Mouse (Mus musculus): ENCODE data around the gene Prrc2a.

Gene Prrc2a

DNA sequence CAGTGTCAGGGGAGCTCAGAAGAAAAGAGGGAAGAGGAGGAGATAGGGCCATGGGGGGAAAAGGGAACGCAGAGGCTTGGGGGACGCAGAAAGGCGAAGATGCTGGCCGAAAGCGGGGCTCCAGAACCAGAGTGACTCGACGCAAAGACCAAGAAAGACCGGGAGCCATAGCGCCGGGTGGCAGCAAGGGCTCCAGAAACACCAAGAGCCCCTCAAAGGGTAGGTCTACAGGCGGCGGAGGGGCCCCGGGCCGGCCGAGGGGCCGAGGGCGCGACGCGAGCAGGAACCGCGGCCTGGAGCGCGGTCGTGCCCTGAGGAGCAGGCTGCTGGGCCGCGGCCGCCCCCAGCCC is 504 bp downstream of the Prrc2a start:
- ATAC-seq (ENCODE audit: insufficient number of reproducible peaks, low FRiP score, low TSS enrichment), result no peak

DNA sequence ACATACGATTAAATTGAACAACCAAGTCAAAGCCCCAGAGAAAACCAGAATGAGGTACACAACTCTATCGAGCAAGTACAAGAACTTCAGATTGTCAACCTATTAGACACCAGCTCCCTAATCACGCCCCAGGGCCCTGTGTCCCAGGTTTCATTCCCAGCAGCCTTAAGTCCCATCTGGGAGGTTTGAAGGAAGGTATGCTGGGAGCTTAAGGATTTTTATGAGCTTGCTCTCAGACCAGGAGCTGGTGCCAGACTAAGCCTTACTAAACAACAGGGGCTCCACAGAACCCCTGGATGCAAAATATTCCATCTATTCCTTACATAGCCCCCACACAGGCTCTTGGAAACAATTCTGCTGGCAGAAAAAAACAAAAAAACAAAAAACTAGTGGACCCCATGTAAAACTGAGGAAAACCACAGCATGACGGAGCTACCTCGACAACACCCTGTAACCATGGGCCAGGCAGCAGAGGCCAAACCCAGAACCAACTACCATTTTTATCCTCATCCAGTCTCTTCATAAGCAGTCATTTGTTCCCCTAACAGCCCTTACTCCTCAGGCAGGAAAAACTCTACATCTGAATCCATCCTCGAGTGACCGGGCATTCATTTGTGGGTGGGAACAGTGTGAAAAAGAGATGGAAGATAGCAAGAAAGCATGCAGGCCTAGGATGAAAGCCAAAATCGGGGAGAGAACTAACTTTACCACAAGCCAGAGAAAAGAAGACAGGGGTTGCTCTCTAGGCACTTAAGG is 1.2 kb downstream of the Prrc2a start:
- no peak for ATAC-seq (ENCODE audit: insufficient number of reproducible peaks, low FRiP score, low TSS enrichment)

DNA sequence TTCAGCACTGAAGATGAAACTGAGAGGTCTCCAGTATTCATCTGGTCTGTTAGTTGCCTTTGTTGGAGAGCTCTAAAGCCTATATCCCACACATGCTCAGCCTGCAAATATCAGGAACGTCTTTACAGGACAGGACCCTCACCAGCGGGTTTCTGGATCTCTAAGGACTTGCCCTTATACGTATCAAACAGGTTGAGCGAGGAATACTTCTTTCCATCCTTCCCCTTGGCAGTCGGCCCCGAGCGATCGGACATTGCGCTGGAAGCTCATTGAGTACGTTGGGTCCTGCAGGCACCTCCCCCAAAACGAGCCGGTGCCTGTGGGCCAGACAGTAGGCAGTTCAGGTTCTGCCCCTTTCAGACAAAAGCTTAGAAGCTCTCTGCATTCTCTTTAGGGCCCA is 2.0 kb downstream of the Prrc2a start:
- ATAC-seq (ENCODE audit: insufficient number of reproducible peaks, low FRiP score, low TSS enrichment), result no peak

DNA sequence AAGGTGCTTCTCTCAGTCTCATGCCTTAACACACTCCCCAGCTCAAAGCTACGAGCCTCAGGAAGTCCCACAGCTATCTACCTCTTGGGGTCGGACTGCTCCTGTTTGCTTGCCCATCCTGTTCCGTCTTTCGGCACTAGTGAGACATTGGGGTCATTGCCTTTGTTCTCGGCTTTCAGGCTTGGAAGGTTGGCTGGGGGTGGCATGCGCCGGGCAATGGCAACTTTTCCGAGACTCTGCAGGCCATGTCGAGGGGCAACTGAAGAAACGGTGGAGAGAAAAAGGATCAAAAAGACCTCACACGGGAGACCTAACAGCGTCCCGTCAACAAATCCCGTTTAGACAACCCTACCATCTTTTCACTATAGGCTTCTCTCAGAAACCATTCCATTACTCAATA is 2.6 kb downstream of the Prrc2a start:
- no peak for ATAC-seq (ENCODE audit: insufficient number of reproducible peaks, low FRiP score, low TSS enrichment)

DNA sequence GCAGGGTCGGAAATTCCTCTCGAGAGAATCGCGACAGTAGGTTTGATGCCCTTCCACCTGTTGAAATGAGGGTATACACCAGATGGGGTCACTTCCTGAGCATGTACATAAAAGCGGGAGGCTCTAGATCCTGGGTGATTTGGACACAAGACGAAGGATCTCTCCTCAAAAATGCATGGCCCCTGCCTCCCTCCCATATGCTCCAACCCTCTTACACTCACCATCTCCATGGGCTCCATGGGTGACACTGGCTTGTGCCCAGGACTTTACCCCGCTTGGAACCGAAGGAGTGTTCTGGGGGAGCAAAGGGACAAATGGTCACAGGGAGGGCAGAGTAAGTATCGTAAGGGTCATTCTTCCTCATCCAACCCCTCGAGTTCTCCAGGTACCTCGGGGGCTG is 3.3 kb downstream of the Prrc2a start:
- ATAC-seq (ENCODE audit: insufficient number of reproducible peaks, low FRiP score, low TSS enrichment), result no peak

DNA sequence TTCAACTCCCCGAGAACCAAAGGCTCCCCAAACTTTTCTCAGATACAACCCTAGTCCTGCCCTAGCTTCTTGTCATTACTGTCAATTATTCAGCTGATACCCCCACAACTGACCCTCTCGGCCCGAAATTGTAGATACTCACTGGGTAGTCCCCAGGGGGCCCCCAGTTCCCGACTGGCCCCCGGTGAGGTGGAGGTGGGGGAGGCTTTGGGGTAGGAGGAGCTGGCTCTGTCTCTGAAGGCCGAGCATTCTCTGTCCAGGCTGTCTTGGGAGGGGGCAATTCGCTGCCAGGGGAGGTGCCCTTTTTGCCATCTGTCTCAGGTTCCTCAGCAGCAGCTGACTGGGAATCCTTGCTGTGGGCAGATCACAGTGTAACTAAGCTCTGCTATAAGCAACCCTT is 5.1 kb downstream of the Prrc2a start:
- no peak for ATAC-seq (ENCODE audit: insufficient number of reproducible peaks, low FRiP score, low TSS enrichment)

DNA sequence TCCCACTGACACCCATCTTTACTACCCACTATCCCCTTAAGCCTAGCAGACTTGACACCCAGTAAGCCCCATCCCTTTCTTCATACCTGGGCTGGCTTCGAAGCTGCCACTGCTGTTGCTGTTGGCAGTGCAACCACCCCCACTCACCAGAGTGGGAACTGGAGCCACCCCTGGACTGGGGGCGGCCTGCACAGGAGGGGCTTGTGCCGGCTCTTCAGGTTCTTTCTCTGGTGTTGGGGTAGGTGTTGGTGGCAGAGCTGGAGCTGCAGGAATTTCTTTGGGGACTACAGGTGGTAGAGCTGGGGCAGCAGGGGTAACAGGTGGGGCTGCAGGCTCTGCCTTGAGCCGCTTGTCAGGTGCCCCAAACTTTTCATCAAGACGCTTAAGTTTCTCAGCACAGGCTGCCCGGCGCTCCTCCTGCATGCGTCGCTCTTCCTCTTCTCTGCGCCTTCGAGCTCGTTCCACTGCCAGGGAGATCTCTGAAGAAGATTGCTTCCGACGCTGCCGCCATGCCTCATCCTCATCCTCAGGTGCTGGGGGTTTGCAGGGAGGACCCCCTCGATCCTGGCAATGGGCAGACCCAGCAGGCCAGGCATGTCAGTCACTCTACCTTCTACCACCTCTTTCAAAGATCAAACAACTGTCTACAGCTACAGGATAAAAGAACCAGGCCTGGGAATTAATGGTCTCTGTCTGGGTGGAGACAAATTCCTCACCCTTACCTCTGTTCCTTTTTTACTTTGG is 5.7 kb downstream of the Prrc2a start:
- ATAC-seq (ENCODE audit: insufficient number of reproducible peaks, low FRiP score, low TSS enrichment), result no peak

DNA sequence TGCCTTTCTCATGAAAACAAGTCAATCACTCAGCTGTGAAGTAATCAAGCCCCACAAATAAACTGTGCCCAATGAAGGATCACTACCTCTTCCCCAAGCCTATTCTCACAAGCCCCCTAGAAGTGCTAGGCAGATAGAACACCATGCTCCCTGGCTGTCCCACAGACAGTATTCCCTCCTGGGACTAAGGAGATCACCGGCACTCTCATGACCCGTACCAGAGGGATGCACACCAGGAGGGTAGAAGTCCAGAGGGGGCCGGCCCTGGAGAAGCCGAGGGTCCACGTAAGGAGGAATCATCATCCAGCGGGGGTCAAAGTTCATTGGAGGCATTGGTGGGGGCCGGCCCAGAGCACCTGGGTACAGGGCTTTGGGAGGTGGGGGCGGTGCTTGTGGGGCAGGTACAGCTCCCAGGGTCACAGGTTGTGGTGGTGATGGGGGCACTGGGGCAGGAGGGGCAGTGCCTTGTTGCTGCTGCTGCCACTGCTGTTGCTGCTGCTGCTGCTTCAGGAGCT is 7.0 kb downstream of the Prrc2a start:
- ATAC-seq (ENCODE audit: insufficient number of reproducible peaks, low FRiP score, low TSS enrichment), result no peak

DNA sequence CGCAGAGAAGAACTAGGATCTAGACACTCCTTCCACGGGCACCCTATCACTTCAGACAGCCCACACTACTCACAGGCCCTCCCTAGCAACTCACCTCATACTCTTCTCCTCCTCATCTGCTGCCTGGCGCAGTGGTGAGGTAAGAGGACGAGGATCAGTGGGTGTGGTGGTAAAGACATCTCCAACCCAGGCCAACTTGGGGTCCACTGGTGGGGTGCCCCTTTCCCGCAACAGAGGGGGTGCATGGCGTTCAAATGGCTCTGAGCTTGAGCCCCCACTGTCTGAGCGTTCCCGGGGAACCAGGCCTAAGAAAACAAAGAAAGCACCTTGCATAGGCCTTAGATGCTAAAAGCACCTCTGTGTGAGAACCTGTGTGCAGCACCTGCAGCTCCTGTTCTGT is 7.4 kb downstream of the Prrc2a start:
- no peak for ATAC-seq (ENCODE audit: insufficient number of reproducible peaks, low FRiP score, low TSS enrichment)

DNA sequence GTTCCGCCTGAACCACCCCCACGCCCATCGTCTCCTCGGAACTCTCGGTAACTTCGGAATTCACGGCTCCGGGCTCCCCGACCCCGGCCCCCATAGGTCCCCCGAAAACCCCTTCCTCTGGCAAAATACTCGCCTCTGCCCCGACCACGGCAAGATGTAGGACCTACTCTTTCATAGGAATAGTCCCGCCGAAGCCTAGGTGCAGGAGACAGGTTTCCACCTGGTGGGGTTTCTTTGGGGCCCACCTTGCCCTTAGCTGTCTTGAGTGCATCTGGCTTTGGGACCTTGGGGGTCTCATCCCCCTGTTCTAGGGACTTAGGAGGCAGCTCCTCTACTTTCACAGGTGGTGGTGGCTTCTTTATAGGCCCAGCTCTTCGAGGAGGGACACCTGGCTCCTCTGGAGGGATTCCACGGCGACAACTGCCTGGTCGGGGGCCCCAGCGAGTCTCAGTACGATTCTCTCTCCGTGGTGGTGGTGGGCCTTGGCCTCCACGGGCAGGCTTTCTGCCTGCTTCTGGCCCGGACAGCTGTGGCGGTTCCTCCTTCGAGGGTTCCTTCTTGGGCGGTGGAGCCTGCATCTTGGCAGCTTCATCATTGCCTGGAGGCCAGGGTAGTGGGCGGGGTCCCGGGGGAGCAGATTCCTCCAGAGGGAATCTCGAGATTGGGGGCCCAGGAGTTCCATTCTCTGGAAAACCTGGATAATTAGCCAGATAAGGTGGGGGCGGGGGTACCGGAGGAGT is 8.1 kb downstream of the Prrc2a start:
- ATAC-seq (ENCODE audit: insufficient number of reproducible peaks, low FRiP score, low TSS enrichment), result no peak

DNA sequence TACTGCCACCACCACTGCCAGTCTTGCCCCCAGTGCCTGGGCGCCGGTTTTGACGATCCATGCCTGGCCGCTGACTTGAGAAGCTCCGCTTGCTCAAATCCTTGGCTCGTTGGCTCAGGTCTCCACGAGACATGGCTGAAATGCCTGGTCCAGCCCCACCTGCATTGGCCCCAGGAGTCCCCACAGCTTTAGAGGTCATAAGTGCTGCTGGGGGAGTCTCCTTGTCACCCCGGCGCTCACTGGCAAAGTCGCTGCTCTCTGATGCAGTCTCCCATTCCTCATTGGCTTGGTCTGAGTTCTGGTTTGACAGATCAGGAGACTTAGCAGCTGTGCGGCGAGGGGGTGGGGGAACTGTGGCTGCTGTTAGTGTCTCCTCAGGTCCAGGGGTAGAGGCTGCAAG is 9.2 kb downstream of the Prrc2a start:
- ATAC-seq (ENCODE audit: insufficient number of reproducible peaks, low FRiP score, low TSS enrichment), result no peak

DNA sequence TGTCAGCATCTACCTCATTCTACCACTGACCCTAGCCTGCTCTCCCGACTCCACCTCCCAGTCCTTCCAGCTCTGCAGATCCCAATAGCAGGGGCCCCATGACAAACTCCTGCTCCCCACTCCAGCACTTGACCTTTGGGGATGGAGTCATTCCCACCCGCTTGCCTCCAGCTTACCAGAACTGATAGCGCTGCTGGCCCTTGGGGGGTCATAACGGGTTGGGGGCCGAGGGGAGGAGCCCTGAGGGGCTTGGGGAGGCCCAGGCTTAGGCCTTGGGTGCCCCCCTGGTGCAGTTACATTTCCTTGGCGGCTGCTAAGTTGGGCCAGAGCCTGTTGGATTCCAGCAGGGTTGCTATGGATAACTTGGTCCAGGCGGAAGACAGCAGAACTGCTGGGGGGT is 10.1 kb downstream of the Prrc2a start:
- ATAC-seq (ENCODE audit: insufficient number of reproducible peaks, low FRiP score, low TSS enrichment), result no peak

DNA sequence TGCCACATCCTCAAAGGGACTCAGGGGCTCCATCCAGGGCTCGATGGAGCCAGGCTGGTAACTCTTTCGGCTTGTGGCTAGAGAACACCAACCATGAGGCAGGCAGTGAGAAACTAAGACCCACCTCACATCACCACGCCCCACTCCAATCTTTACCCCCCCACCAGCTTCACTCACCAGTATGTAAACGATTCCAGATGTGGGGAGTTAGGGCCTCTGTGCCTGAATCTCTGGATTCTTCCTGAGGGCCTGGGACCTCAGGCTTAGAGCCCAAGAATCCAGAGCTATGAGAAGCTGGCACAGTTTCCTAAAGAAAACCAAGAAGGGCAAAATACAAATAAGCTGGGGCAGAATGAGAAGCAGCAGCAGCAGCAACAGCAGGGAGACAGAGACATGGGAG is 10.8 kb downstream of the Prrc2a start:
- ATAC-seq (ENCODE audit: insufficient number of reproducible peaks, low FRiP score, low TSS enrichment), result no peak

DNA sequence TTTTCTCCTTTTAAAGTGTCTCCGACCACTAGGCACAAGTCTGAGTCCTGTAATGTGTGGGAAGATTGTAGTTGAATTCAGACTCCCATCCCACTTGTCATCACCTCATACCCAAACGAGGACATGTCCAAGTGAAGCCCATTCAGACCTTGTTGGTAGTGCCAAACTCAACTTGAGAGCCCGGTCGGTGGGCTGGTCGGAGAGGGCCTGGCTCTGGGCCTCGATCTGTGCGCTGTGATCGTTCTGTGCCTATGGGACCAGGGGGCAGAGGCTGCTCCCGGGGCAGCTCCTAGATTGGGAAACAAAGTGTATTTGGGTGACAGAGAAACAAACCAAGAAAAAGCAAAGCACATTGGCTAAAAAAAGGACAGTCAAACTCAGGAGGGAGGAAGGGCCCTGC is 11.6 kb downstream of the Prrc2a start:
- no peak for ATAC-seq (ENCODE audit: insufficient number of reproducible peaks, low FRiP score, low TSS enrichment)

DNA sequence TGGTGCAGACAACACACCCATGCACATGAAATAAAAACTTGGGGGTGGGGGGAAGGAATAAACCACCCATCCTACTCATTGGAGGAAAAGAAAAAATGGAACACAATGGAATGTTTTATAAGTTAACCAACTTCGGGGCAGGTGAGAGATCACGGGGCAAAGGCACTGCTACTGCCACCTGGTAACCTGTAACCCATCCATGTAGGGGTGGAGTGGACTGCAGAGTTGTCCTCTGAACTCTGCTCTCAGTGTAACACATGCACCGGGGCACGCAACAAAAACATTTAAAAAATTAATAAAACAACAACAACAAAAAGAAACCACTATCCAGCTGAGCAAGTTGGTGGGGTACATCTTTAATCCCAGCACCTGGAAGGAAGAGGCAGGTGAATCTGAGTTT is 12.6 kb downstream of the Prrc2a start:
- ATAC-seq (ENCODE audit: insufficient number of reproducible peaks, low FRiP score, low TSS enrichment), result no peak

DNA sequence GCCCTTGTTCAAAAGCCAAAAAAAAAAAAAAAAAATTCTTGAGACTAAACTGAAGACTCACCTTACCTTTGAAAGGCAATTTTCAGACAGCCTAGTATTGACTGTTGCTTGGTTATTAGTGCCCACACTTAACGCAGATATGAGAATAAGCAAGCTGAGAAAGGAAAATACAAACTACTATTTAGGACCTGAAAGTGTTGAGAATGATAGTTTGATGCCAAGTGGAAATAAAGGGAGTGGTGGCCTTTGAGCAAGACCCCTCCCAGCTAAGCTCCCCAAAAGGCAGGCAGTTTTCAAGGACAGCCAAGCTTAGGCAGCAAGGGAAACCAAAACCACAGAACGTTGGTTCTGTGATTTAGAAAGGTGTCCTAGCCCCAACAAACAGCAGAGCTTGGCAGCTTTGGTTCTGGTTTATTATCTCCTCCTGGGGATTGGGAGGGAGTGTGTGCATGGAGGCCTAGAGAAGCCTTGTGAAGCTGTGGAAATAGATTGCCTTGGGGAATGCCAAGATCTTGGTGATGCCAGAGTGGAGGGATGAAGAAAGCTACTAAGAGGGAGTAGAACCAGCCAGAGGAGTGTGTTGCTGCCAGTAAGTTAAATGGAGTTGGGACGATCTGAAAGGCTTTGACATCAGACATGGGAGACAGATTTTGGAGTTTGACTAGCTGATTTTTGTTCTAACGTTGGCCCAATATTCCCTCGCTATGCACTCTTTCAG is 16.6 kb downstream of the Prrc2a start:
- ATAC-seq (ENCODE audit: insufficient number of reproducible peaks, low FRiP score, low TSS enrichment), result no peak

DNA sequence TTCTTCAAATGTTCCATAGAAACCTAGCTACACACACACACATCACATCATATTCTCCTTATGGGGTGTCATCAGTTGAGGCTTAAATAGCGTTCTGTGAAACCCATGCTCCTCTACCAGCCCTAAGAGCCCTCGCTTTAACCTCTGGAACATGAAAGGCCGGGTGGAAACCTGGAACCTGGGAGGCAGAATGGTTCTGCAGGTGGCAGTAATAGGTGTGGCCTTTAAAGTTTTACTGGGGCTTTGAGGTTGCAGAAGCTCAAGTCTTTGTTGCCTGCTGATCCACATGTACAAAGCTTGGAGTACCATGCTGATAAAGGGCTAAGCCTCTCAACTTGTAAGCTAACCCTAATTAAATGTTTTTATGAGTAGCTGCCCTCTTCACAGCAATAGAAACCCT is 17.3 kb downstream of the Prrc2a start:
- ATAC-seq (ENCODE audit: insufficient number of reproducible peaks, low FRiP score, low TSS enrichment), result no peak

DNA sequence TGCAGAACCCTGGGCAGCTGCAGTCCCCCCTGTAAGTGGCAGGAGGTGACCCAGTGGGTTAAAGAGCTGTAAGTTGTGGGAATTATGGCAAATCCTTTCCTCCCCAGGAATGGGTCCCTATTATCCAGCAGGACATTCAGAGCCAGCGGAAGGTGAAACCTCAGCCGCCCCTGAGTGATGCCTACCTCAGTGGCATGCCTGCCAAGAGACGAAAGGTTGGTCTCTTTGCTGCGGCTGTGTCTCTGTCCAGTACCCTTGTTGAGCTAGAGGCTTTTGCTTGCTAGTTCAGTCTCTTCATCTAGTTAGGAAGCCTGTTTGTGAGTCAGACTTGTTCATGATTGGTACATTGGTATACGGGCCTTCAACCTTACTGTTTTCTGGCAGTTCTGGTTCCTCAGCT is 18.6 kb downstream of the Prrc2a start:
- no peak for ATAC-seq (ENCODE audit: insufficient number of reproducible peaks, low FRiP score, low TSS enrichment)

DNA sequence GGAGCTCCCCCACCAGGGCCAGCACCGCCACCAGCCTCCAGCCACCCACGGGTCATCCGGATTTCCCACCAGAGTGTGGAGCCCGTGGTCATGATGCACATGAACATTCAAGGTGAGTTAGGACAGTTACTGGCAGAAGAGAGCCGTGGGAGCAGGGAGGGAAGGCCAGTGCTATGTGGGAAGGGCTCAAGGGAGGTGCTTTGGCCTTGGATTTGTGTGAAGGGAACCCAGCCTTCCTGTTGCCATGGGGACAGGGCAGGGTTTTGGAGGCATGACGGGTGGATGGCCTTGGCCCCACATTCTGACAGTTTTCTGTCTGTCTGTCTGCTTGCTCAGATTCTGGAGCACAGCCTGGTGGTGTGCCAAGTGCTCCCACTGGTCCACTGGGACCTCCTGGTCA is 22.7 kb downstream of the Prrc2a start:
- no peak for ATAC-seq (ENCODE audit: insufficient number of reproducible peaks, low FRiP score, low TSS enrichment)

DNA sequence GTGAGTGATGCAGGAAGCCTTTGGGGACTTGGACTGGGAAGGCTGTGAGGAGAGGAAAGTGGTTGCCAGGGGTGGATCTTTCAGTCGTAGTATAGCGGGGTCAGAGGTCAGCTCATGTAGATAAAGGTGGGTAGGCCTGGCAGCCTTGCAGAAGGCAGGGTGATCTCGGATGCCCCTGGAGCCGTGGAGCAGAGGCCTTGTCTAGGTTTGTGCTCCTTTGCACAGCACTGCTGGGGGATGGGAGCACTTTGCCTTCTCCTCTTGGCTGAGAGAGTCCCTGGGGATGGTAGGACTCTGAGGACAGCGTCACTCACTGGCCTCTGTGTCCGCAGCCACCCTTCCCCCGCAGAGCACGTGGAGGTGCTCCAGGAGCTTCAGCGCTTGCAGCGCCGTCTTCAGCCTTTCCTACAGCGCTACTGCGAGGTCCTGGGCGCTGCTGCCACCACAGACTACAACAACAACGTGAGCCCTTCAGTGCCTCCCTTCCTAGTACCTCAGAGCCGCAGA is 24.2 kb downstream of the Prrc2a start:
- ATAC-seq (ENCODE audit: insufficient number of reproducible peaks, low FRiP score, low TSS enrichment), result no peak

DNA sequence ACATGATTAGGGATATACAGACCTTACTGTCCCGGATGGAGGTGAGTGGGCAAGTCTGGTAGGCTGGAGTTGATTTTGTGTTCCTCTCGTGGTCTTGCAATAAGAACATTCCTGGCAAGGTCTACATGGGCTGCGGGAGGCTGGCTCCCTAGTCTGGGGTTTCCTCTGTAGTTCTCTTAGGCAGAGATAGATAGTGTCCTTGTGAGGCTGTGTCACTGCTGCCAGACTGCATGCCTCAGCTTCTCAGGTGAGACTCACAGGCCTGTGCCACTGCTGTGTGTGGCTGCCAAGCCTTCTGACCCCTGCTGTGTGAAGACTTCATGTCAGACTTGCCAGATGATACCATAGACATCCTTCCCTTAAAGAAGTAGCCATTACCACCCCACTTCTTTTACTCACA is 25.4 kb downstream of the Prrc2a start:
- ATAC-seq (ENCODE audit: insufficient number of reproducible peaks, low FRiP score, low TSS enrichment), result no peak
